Mouse (Mus musculus): Measurements from ENCODE around the gene Metrn. TPM values are rescaled to one million over a fixed set of nuclear protein-coding genes. Genes with fewer than 3 reads are reported as not detected.

The Metrn gene
- polyA plus RNA-seq, 1 experiment from 2014 or later = 21.4 TPM

DNA sequence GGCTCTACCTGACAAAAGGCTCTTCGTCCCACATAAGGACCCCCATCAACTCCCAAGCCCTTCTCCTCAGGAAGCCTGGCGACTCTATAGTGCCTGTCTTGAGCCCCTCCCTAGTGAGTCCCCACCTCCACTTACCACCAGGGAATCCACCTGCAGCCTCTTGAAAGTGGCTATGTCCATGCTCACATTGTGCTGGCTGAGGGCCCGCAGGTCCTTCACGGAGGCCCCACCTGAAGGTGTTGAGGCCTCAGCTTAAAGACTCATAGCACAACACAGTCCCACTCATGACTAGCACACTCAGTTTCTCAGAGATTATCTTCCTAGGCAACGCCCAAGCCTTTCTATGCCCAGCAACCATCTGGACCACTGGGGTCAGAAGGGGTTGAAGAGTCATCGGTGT lies 47.6 kb downstream of the Metrn start:
- ATAC-seq = no peak
- Histone ChIP-seq H3K9me3 (ENCODE audit: control insufficient read depth) (no peaks in the 10 kb centered on the region), H3K36me3 (ENCODE audit: control insufficient read depth, insufficient read depth) (no peaks in the 10 kb centered on the region), H3K4me2 (replicated peaks; ENCODE audit: low read depth) (no peak overlapping the region), H3K4me1 (replicated peaks; ENCODE audit: control insufficient read depth, insufficient read depth, low read length) (no peaks in the 10 kb centered on the region), H3K4me3 (ENCODE audit: low read depth, low read length) (no peak overlapping the region), H3K27ac (ENCODE audit: low read depth, low read length) (no peak overlapping the region), H3K27me3 (replicated peaks; ENCODE audit: control insufficient read depth, insufficient read depth, low read length) (no peaks in the 10 kb centered on the region), H3K9ac (ENCODE audit: low read depth, low read length) (no peak overlapping the region)
- no peak for TF ChIP-seq CTCF (IDR thresholded peaks at IDR 0.05; ENCODE audit: low read depth)
- WGBS = 85% methylated on average over 6 of the region's 6 CpGs

DNA sequence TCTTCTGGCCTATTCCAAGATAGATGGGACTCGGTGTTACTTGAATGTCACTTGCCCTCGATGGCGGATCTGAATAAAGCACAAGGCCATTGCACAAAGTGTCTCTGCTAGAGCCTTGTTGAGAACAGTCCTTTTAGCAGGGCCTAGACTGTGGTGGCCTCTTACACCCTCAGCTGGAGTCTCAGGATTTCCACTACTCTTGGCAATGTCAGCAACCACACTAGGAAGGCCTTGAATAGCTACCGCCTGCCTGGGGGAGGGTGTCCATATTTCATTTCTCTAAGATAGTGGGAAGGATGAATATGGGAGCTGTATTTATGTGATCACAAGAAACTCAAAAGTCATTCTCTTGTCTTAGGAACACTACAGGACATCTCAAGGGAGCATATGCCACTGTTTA lies 48.7 kb downstream of the Metrn start:
- Histone ChIP-seq H3K4me1 (replicated peaks; ENCODE audit: control insufficient read depth, insufficient read depth, low read length) (no peaks in the 10 kb centered on the region), H3K9ac (ENCODE audit: low read depth, low read length) (no peak overlapping the region), H3K27me3 (replicated peaks; ENCODE audit: control insufficient read depth, insufficient read depth, low read length) (no peaks in the 10 kb centered on the region), H3K27ac (ENCODE audit: low read depth, low read length) (no peak overlapping the region), H3K9me3 (ENCODE audit: control insufficient read depth) (no peaks in the 10 kb centered on the region), H3K4me3 (ENCODE audit: low read depth, low read length) (no peak overlapping the region), H3K36me3 (ENCODE audit: control insufficient read depth, insufficient read depth) (no peaks in the 10 kb centered on the region), H3K4me2 (replicated peaks; ENCODE audit: low read depth) (no peak overlapping the region)
- TF ChIP-seq CTCF (IDR thresholded peaks at IDR 0.05; ENCODE audit: low read depth) = no peak
- WGBS = 92% methylated on average over 4 of the region's 4 CpGs
- no peak for ATAC-seq

DNA sequence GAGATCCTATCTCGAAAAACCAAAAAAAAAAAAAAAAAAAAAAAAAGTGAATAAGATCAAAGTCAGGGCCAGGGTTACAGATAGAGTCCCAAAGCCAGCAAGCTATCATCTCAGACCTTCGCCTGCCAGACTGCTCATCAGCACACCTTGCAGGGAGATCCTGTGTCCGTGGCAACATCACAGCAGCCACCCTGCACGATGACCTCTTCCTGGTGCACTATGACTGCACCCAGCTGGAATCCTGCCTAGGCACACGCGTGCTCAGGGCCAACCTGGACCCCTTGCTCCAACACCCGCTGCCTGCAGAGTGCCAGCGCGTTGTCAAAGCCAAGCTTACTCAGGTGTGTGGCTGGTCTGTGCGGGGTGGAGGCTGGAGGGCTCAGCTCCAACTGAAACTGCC lies 52.6 kb downstream of the Metrn start:
- no peaks in the 10 kb centered on the region for H3K4me1 ChIP-seq (replicated peaks; ENCODE audit: control insufficient read depth, insufficient read depth, low read length)
- ATAC-seq = no peak
- H3K36me3 ChIP-seq (ENCODE audit: control insufficient read depth, insufficient read depth) = no peaks in the 10 kb centered on the region
- no peaks in the 10 kb centered on the region for H3K27me3 ChIP-seq (replicated peaks; ENCODE audit: control insufficient read depth, insufficient read depth, low read length)
- no peak overlapping the region for H3K27ac ChIP-seq (ENCODE audit: low read depth, low read length)
- H3K4me2 ChIP-seq (replicated peaks; ENCODE audit: low read depth) = no peak overlapping the region
- H3K4me3 ChIP-seq (ENCODE audit: low read depth, low read length) = no peak overlapping the region
- H3K9ac ChIP-seq (ENCODE audit: low read depth, low read length) = no peak overlapping the region
- no peak for TF ChIP-seq CTCF (IDR thresholded peaks at IDR 0.05; ENCODE audit: low read depth)
- no peaks in the 10 kb centered on the region for H3K9me3 ChIP-seq (ENCODE audit: control insufficient read depth)
- WGBS = 70% methylated on average over 10 of the region's 10 CpGs

DNA sequence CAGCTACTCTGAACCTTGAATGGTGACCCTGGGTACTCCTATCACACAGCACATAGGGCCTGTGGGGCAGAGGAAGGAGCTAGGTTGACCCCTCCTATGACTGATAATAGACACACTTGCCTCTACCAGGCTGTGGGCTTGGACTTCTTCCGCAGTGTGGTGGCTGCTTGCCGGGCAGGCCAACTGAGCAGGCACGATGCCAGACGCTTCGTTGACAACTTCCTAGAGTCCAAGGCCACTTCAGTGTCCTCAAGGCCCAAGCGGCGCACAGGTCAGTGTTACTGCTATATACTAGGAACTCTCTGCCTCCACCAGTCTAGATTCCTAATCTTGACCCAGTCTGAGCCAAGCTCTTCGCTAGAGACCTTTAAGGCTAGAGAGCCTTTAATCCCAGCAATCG lies 53.1 kb downstream of the Metrn start:
- Histone ChIP-seq H3K27ac (ENCODE audit: low read depth, low read length) (no peak overlapping the region), H3K36me3 (ENCODE audit: control insufficient read depth, insufficient read depth) (no peaks in the 10 kb centered on the region), H3K27me3 (replicated peaks; ENCODE audit: control insufficient read depth, insufficient read depth, low read length) (no peaks in the 10 kb centered on the region), H3K9ac (ENCODE audit: low read depth, low read length) (no peak overlapping the region), H3K4me2 (replicated peaks; ENCODE audit: low read depth) (no peak overlapping the region), H3K4me3 (ENCODE audit: low read depth, low read length) (no peak overlapping the region), H3K9me3 (ENCODE audit: control insufficient read depth) (no peaks in the 10 kb centered on the region), H3K4me1 (replicated peaks; ENCODE audit: control insufficient read depth, insufficient read depth, low read length) (no peaks in the 10 kb centered on the region)
- 87% methylated on average over 9 of the region's 9 CpGs for WGBS
- TF ChIP-seq CTCF (IDR thresholded peaks at IDR 0.05; ENCODE audit: low read depth) = no peak
- ATAC-seq = no peak

Small RNA genes within 50 kb of the gene (microRNA-seq; reads per million reads assigned to microRNA genes)
- not detected for gene Gm25083
- gene Mir3082 = not detected
- not detected for gene Mir6966

Other genes starting within 250 kb of the Metrn start
- gene Sox8, start 226.4 kb downstream of the Metrn start, polyA plus RNA-seq (2015; fragmentation: Nextera tagmentation; extraction: Ambion mirVana) = 1.7 and 2.5 TPM in 2 replicates
- 16.1 and 16.5 TPM in 2 replicates for gene Lmf1, start 218.1 kb downstream of the Metrn start, polyA plus RNA-seq (2015; fragmentation: Nextera tagmentation; extraction: Ambion mirVana)
- gene Gng13, start 80.0 kb downstream of the Metrn start, polyA plus RNA-seq (2015; fragmentation: Nextera tagmentation; extraction: Ambion mirVana) = 0.92 and 0.95 TPM in 2 replicates
- 4.3 and 6.1 TPM in 2 replicates for gene Chtf18, start 69.7 kb downstream of the Metrn start, polyA plus RNA-seq (2015; fragmentation: Nextera tagmentation; extraction: Ambion mirVana)
- gene Rpusd1, start 69.5 kb downstream of the Metrn start, polyA plus RNA-seq (2015; fragmentation: Nextera tagmentation; extraction: Ambion mirVana) = 6.7 and 7.2 TPM in 2 replicates
- gene Mslnl, start 61.1 kb downstream of the Metrn start, polyA plus RNA-seq (2015; fragmentation: Nextera tagmentation; extraction: Ambion mirVana) = not detected in 2 replicates
- 48.2 and 57.0 TPM in 2 replicates for gene Msln, start 42.8 kb downstream of the Metrn start, polyA plus RNA-seq (2015; fragmentation: Nextera tagmentation; extraction: Ambion mirVana)
- gene Narfl, start 23.4 kb downstream of the Metrn start, polyA plus RNA-seq (2015; fragmentation: Nextera tagmentation; extraction: Ambion mirVana) = 20.2 and 21.7 TPM in 2 replicates
- 28.2 and 31.4 TPM in 2 replicates for gene Haghl, start 11.5 kb downstream of the Metrn start, polyA plus RNA-seq (2015; fragmentation: Nextera tagmentation; extraction: Ambion mirVana)
- gene Ccdc78, start 10.6 kb downstream of the Metrn start, polyA plus RNA-seq (2015; fragmentation: Nextera tagmentation; extraction: Ambion mirVana) = 0.09 and 0.18 TPM in 2 replicates
- gene Fam173a, start 4.2 kb downstream of the Metrn start, polyA plus RNA-seq (2015; fragmentation: Nextera tagmentation; extraction: Ambion mirVana) = 127 and 129 TPM in 2 replicates
- not detected in 2 replicates for gene AC134908.4, start 1.5 kb downstream of the Metrn start, polyA plus RNA-seq (2015; fragmentation: Nextera tagmentation; extraction: Ambion mirVana)
- 1.1 and 1.5 TPM in 2 replicates for gene Fbxl16, start 11.9 kb upstream of the Metrn start, polyA plus RNA-seq (2015; fragmentation: Nextera tagmentation; extraction: Ambion mirVana)
- gene Wdr24, start 26.5 kb upstream of the Metrn start, polyA plus RNA-seq (2015; fragmentation: Nextera tagmentation; extraction: Ambion mirVana) = 9.6 and 10.2 TPM in 2 replicates
- 22.7 and 23.0 TPM in 2 replicates for gene Jmjd8, start 31.7 kb upstream of the Metrn start, polyA plus RNA-seq (2015; fragmentation: Nextera tagmentation; extraction: Ambion mirVana)
- 245 and 246 TPM in 2 replicates for gene Stub1, start 36.3 kb upstream of the Metrn start, polyA plus RNA-seq (2015; fragmentation: Nextera tagmentation; extraction: Ambion mirVana)
- gene Rhbdl1, start 40.2 kb upstream of the Metrn start, polyA plus RNA-seq (2015; fragmentation: Nextera tagmentation; extraction: Ambion mirVana) = 1.4 and 1.9 TPM in 2 replicates
- 0.54 and 0.90 TPM in 2 replicates for gene Gm20683, start 44.6 kb upstream of the Metrn start, polyA plus RNA-seq (2015; fragmentation: Nextera tagmentation; extraction: Ambion mirVana)
- gene Rhot2, start 47.7 kb upstream of the Metrn start, polyA plus RNA-seq (2015; fragmentation: Nextera tagmentation; extraction: Ambion mirVana) = 18.1 and 20.4 TPM in 2 replicates
- 2.5 and 2.9 TPM in 2 replicates for gene Wdr90, start 64.4 kb upstream of the Metrn start, polyA plus RNA-seq (2015; fragmentation: Nextera tagmentation; extraction: Ambion mirVana)
- gene Mcrip2, start 71.6 kb upstream of the Metrn start, polyA plus RNA-seq (2015; fragmentation: Nextera tagmentation; extraction: Ambion mirVana) = 51.0 and 55.9 TPM in 2 replicates
- 46.6 and 51.7 TPM in 2 replicates for gene Mettl26, start 77.9 kb upstream of the Metrn start, polyA plus RNA-seq (2015; fragmentation: Nextera tagmentation; extraction: Ambion mirVana)
- 0.14 and 0.27 TPM in 2 replicates for gene Wfikkn1, start 83.7 kb upstream of the Metrn start, polyA plus RNA-seq (2015; fragmentation: Nextera tagmentation; extraction: Ambion mirVana)
- 15.8 and 16.9 TPM in 2 replicates for gene Rab40c, start 122.6 kb upstream of the Metrn start, polyA plus RNA-seq (2015; fragmentation: Nextera tagmentation; extraction: Ambion mirVana)
- 34.9 and 37.2 TPM in 2 replicates for gene Pigq, start 147.8 kb upstream of the Metrn start, polyA plus RNA-seq (2015; fragmentation: Nextera tagmentation; extraction: Ambion mirVana)
- gene Nhlrc4, start 147.8 kb upstream of the Metrn start, polyA plus RNA-seq (2015; fragmentation: Nextera tagmentation; extraction: Ambion mirVana) = not detected in 2 replicates
- gene A930017K11Rik, start 155.4 kb upstream of the Metrn start, polyA plus RNA-seq (2015; fragmentation: Nextera tagmentation; extraction: Ambion mirVana) = 0.05 and 0.09 TPM in 2 replicates
- 29.5 and 37.4 TPM in 2 replicates for gene Capn15, start 188.7 kb upstream of the Metrn start, polyA plus RNA-seq (2015; fragmentation: Nextera tagmentation; extraction: Ambion mirVana)

Measured in intestine, postnatal 0 days (tissue).